Mouse (Mus musculus) CH12.LX (cell line): Measurements from ENCODE around the gene Cdh13.

ENCODE experiments used
- CTCF ChIP-seq, 2 experiments: IDR thresholded peaks in 1 of 2; conservative IDR thresholded peaks in 1 of 2; 2 replicates each; pipeline ENCODE4 v1.5.1; 2011 to 2012; ENCODE audit warnings: low read depth in 2 of 2, low read length in 2 of 2, improper control_type of control experiment in 1 of 2, inconsistent platforms in 1 of 2, mild to moderate bottlenecking in 1 of 2, moderate library complexity in 1 of 2
- EP300 ChIP-seq: IDR thresholded peaks from 2 replicates; pipeline ENCODE4 v1.6.1; 2011; ENCODE audit warnings: low read length, improper control_type of control experiment
- GABPA ChIP-seq: IDR thresholded peaks from 2 replicates; pipeline ENCODE4 v1.6.1; 2012; ENCODE audit warnings: low read depth, low read length, improper control_type of control experiment, inconsistent platforms; ENCODE audit not compliant: insufficient replicate concordance
- IRF4 ChIP-seq: IDR thresholded peaks from 2 replicates; pipeline ENCODE4 v1.6.1; 2014; ENCODE audit warnings: low read depth, mild to moderate bottlenecking, inconsistent platforms, low read length, improper control_type of control experiment
- MXI1 ChIP-seq: IDR thresholded peaks from 2 replicates; pipeline ENCODE4 v1.6.1; 2011; ENCODE audit warnings: mild to moderate bottlenecking, low read depth, low read length, improper control_type of control experiment
- MYC ChIP-seq: IDR thresholded peaks from 2 replicates; pipeline ENCODE4 v1.6.1; 2011; ENCODE audit warnings: low read depth, mild to moderate bottlenecking, improper control_type of control experiment, low read length
- NELFE ChIP-seq: IDR thresholded peaks from 2 replicates; pipeline ENCODE4 v1.6.1; 2011; ENCODE audit warnings: low read depth, low read length, improper control_type of control experiment
- POLR2A ChIP-seq: IDR thresholded peaks from 2 replicates; pipeline ENCODE4 v1.6.1; 2011; ENCODE audit warnings: low read depth, mild to moderate bottlenecking, improper control_type of control experiment, low read length
- USF2 ChIP-seq: conservative IDR thresholded peaks from 2 replicates; pipeline ENCODE4 v1.6.1; 2011; ENCODE audit warnings: low read depth, low read length, improper control_type of control experiment

DNA sequence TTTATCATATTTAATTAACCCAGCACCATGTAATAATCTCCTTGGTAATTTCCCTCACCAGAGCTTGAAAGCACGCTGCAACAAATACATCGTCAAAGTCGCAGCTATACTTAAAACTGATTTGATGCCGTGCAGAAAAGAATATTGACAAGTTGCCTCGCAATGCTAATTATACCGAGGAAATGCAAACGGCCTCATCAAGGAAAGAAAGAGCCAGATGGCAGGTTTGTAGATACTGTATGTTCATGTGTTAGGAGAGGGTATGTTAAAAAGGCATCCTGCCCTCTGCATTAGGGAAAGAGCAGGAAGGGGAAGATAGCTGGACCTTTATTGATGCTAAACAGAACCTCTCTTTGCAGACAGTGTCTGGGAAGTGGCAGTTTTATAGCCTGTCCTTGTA is 132.1 kb downstream of the Cdh13 start:
- TF ChIP-seq POLR2A, result no peak
- no peak for TF ChIP-seq IRF4
- TF ChIP-seq MXI1, result no peak
- TF ChIP-seq CTCF (conservative IDR thresholded peaks at IDR 0.05 in 1 of 2, IDR thresholded peaks at IDR 0.05 in 1 of 2; ENCODE audit: low read depth in 2 of 2, low read length in 2 of 2), result no peak
- TF ChIP-seq EP300, result no peak
- TF ChIP-seq GABPA, result no peak
- TF ChIP-seq MYC, result no peak
- no peak for TF ChIP-seq USF2
- no peak for TF ChIP-seq NELFE
